Mouse (Mus musculus) thymus, postnatal 10 days (tissue): ENCODE data around the gene Mrpl10.

Experiments used
- DNase-seq, 2 experiments: peaks; one replicate each; pipeline ENCODE4 v3.0.0; 2021; ENCODE audit warnings: low spot score in 2 of 2

Mrpl10 gene

DNA sequence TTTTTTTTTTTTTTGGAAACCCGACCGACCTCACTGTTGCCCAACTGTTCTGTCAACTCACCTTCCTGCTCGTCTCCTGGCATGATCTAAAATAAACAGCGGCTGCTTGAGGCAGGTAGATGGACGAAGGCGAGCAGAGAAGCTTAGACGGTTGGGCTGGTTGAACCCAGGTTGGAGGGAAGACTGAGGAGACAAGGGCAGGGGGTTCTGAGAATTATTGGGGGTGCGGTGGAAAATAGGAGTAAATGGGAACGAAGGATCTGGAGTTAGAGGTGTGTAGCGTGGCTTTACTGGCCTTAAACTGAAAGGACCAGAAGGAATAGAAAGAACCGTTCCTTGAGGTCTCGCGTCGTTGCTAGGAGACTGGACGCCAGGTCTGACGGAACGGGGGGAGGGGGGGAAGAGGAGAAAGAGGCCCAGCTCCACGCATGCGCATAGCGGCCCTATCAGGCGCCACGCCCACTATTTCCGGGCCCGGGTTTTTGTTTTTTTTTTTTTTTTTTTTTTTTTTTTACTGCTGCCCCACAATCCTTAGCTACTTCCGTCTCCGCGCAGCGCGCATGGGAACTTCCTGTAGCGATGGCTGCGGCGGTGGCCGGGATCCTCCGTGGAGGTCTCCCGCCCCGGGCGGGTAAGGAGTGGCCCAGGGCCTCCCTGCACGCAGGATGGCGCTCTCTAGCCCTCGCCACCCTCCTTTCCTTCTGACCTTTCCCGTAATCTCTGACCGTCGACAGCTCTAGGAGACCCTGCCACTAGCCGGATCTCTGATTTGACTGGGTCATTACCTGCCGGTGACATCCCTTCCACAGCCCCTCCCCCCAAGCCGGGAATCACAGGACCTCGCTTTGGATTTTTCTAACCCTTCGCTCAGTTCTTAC, at the start of gene Mrpl10, which contains the start of gene Lrrc46:
Mrpl10 (plus strand) TSS at position 539 of the 878 bp plus-strand sequence.
Lrrc46 (minus strand) TSS at position 386 of the 878 bp plus-strand sequence.
- peak; percentile 83 to 95 for DNase-seq

- DNase-seq = no peak
These were observed 48.5 kb upstream of the Mrpl10 start for GRCm38 (mm10) chr11:96992722-96993311.

DNA sequence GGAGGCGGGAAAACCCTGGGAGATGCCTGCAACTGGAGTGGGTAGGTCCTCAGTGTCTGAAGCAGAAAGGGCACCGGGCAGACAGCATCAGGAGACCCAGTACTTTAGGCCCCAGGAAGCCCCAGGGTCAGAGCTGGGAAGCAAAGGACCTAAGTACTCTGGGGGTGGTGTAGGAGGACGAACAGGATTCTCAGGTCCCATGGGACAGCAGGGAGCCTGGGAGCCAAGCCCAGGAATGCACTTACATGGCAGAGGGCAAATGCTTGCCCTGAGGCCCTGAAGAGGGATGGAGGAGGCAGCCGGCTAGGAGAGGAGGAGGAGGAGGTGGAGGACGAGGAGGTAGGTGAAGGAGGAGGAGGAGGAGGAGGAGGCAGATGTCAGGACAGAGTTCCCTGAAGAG, 46.3 kb upstream of the Mrpl10 start:
- no peak for DNase-seq

- DNase-seq = peak; percentile 67 to 69
These were observed 45.3 kb upstream of the Mrpl10 start for GRCm38 (mm10) chr11:96995836-96996772.

- DNase-seq = no peak
These were observed 44.5 kb upstream of the Mrpl10 start for GRCm38 (mm10) chr11:96996773-96997379.

- DNase-seq = no peak
These were observed 43.9 kb upstream of the Mrpl10 start for GRCm38 (mm10) chr11:96997380-96997956.

- no peak for DNase-seq
These were observed 38.2 kb upstream of the Mrpl10 start for GRCm38 (mm10) chr11:97003170-97003569.

- DNase-seq = no peak
These were observed 34.1 kb upstream of the Mrpl10 start for GRCm38 (mm10) chr11:97007093-97007794.

- no peak for DNase-seq
These were observed 32.1 kb upstream of the Mrpl10 start for GRCm38 (mm10) chr11:97009198-97009790.

DNA sequence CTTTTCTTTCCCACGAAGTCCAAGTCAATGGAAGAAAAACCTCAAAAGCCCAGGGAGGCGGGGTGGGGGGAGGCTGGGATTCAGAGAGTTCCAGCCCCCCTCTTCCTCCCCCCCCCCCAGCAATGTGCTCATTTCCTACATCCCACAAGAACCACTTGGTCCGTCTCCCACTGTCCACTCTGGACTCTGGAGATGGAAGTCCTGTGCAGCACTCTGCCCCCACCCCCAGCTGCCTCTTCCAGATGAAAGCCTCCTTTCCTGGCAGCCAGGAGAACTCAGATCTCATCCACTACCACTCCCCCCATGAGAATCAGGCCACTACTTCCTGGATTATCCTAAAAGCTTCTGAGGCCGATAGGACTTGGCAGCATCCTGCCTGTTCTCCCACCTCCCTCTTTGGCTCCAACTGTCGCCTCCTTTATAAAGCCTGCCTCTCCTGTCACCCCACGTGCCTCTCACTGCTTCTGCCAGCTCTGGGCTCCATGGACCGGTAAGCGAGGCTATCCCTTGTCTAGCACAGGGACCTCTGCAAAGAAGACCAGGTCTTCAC, 28.2 kb upstream of the Mrpl10 start, which contains the start of gene Sp6:
Sp6 (plus strand) TSS at position 274 of the 550 bp plus-strand sequence.
- no peak for DNase-seq

GRCm38 (mm10) chr11:97017696-97018582, 23.4 kb upstream of the Mrpl10 start:
- no peak for DNase-seq

GRCm38 (mm10) chr11:97018583-97019344, 22.6 kb upstream of the Mrpl10 start:
- peak in 1 of 2 experiments; percentile 39 for DNase-seq

DNA sequence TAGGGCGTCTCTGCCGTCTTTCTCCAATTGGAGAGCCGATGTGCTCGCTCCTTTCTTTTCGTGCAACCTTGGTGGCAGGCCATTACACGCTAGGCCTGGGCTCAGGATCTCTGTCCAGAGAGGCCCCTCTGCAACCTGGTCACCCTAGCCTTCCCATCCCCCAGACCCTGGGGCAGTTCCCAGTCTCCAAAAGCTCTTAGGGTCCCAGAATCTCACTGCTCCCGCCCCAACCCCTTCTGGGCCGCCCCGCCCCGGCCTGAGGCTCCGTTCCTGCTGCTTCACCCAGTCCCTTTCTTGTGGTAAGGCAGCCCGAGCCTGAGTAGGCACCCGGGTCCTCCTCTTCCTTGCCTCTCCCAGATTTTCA, 22.0 kb upstream of the Mrpl10 start:
- DNase-seq = no peak

GRCm38 (mm10) chr11:97021121-97021765, 20.1 kb upstream of the Mrpl10 start:
- no peak for DNase-seq

DNA sequence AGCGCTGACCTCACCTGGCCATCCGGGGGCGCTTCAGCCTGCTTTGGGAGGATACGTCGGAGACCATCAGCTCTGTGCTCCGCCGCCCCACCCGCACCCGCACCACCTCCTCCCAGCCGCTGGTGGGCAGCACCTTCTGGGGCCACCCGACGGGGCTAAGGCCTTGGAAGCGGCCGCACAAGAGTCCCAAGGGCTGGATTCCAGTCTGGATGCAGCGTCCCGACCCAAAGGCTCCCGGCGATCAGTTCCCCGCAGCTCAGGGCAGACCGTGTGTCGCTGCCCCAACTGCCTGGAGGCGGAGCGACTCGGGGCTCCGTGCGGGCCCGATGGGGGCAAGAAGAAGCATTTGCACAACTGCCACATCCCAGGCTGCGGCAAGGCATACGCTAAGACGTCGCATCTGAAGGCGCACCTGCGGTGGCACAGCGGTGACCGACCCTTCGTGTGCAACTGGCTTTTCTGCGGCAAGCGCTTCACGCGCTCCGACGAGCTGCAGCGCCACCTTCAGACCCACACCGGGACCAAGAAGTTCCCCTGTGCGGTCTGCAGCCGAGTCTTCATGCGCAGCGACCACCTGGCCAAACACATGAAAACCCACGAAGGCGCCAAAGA, 19.4 kb upstream of the Mrpl10 start:
- DNase-seq = peak; percentile 87 to 90

GRCm38 (mm10) chr11:97024977-97025376, 16.4 kb upstream of the Mrpl10 start:
- DNase-seq = no peak
